Mouse (Mus musculus) heart, embryonic 11.5 days (tissue): ENCODE data around the gene Mtmr12. TPM values are rescaled to one million over a fixed set of nuclear protein-coding genes. Genes with fewer than 3 reads are reported as not detected.

ENCODE experiments used
- ATAC-seq: fragments of 200-750 bp; cut with Nextera tagmentation; replicated peaks from 2 replicates; pipeline ENCODE4 v1.8.0; 2017; ENCODE audit warnings: moderate library complexity; ENCODE audit not compliant: insufficient number of reproducible peaks, low FRiP score, low TSS enrichment
- H3K27ac ChIP-seq: fragments of 300-500 bp; sonication (generic); 2 replicates; pipeline ENCODE4 v1.5.1; 2014; ENCODE audit warnings: mild to moderate bottlenecking, low read depth, low read length
- H3K27me3 ChIP-seq: fragments of 300-500 bp; sonication (generic); 2 replicates; pipeline ENCODE4 v1.6.1; 2014; ENCODE audit warnings: mild to moderate bottlenecking, low read length, mixed read lengths; ENCODE audit not compliant: control insufficient read depth, insufficient read depth
- H3K36me3 ChIP-seq: fragments of 300-500 bp; sonication (generic); 2 replicates; pipeline ENCODE4 v1.6.1; 2014; ENCODE audit warnings: mild to moderate bottlenecking, low read length, moderate library complexity, mixed read lengths; ENCODE audit not compliant: control insufficient read depth, insufficient read depth
- H3K4me1 ChIP-seq: fragments of 300-500 bp; sonication (generic); 2 replicates; pipeline ENCODE4 v1.6.1; 2014; ENCODE audit warnings: low read length; ENCODE audit not compliant: control insufficient read depth, insufficient read depth
- H3K4me2 ChIP-seq: fragments of 300-500 bp; sonication (generic); 2 replicates; pipeline ENCODE4 v1.6.1; 2014; ENCODE audit warnings: mild to moderate bottlenecking, moderate library complexity
- H3K4me3 ChIP-seq: fragments of 300-500 bp; sonication (generic); 2 replicates; pipeline ENCODE4 v1.5.1; 2014; ENCODE audit warnings: low read depth, low read length
- H3K9ac ChIP-seq: fragments of 300-500 bp; sonication (generic); 2 replicates; pipeline ENCODE4 v1.6.1; 2014; ENCODE audit warnings: mild to moderate bottlenecking, low read depth, low read length, moderate library complexity
- H3K9me3 ChIP-seq: fragments of 300-500 bp; sonication (generic); replicated peaks from 2 replicates; pipeline ENCODE4 v1.6.1; 2016; ENCODE audit warnings: low read length; ENCODE audit not compliant: control insufficient read depth
- WGBS: fragments of 180-500 bp; shearing (Covaris S2); extraction: QIAGEN DNeasy Blood & Tissue Kit; methylation state at CpG from one replicate; pipeline ENCODE4 v1.1.7; 2014; ENCODE audit not compliant: insufficient replicate concordance; 5-methylcytosine and 5-hydroxymethylcytosine counted together
- polyA plus RNA-seq: library from polyadenylated mRNA; unstranded; fragments of >200 nt; fragmentation: Nextera tagmentation; extraction: Ambion mirVana; gene quantifications from 2 replicates; pipeline ENCODE4 v1.2.1, GENCODE M21; 2014

Mtmr12 gene
- polyA plus RNA-seq, 1 experiment from 2014 or later, result 15.5 TPM

DNA sequence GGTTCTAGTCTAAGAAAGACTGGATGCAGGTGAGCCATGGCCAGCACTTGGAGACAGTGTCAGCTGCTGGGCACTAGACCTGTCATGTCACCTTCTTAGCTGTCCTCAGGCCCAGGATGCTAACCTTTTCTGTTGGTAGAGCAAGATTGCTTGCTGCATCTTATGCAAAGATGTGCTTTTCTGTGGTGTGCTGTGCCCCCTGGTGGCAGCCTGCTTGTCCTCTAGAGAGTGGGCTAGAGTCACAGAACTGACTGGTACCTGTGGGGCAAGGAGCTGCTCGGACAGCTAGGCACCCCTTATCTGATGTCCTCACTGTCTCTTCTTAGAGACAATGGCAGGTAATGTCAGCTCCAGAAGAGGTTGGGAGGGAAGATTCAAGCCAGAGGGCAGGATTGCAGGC lies 63.2 kb downstream of the Mtmr12 start:
- Histone ChIP-seq H3K27me3 (no peaks in the 10 kb centered on the region), H3K4me1 (no peaks in the 10 kb centered on the region), H3K27ac (no peak overlapping the region), H3K4me3 (no peak overlapping the region), H3K9ac (no peak overlapping the region), H3K9me3 (no peaks in the 10 kb centered on the region), H3K4me2 (no peak overlapping the region), H3K36me3 (peaks cover 37% of the 10 kb centered on the region)
- ATAC-seq, result peak; percentile 64; the same call in 1 of the 2 replicates
- 29% methylated on average over 1 of the region's 1 CpGs for WGBS

DNA sequence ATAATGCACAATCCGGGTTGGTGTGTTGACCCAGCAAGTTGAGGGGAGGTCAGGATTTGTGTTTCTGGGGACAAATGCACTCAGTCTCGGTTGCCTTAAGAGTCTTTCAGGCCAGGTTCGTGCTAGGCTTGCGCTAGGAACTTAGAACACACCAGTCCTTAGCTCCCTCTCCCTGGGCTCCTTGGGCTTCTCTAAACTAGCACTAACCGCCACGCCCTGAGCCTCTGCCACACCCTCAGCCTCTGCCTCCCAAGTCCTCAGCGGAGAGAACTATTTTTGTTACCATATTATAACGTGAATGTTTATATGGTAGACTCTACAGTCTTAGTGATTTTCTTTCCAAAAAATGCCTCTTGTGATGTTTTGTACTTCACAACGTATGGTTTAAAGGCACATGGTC lies 66.5 kb downstream of the Mtmr12 start:
- H3K27ac ChIP-seq, result no peak overlapping the region
- ATAC-seq, result no peak
- no peak overlapping the region for H3K4me2 ChIP-seq
- H3K36me3 ChIP-seq, result peaks cover 17% of the 10 kb centered on the region
- H3K27me3 ChIP-seq, result no peaks in the 10 kb centered on the region
- H3K9ac ChIP-seq, result no peak overlapping the region
- WGBS, result 84% methylated on average over 9 of the region's 9 CpGs
- no peak overlapping the region for H3K4me3 ChIP-seq
- H3K9me3 ChIP-seq, result no peaks in the 10 kb centered on the region
- no peaks in the 10 kb centered on the region for H3K4me1 ChIP-seq

DNA sequence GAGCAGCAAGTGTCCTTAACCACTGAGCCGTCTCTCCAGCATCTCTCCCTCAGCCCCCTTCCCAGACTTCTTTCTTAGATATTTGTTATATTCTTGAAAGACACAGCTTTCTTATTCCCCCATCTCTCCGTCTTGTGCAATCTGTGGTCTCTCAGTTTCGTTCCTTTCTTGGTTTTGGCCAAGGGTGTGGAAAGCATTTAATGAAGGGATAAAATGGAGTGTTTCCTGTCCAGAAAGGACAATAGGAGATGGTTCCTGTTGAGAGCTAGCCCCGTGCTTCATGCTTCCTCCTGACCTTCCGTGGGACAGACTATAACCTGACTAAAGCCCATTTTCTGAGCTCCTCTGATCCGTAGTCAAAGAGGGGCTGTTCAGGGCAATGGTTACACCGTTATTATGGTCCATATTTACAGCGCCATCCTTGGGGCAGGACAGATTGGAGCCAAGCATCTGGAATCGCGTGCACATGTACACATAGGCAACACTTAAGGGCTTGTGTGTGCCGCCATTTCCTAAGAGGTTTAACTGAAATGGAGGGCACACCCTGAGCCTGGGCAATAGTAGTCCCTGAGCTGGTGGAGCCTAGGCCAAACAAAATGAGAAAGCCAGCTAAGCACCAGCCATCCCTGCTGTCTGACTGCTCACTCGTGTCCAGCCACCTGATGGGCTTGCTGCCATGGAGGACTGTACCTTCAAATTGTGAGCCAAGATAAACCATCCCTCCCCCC lies 68.7 kb downstream of the Mtmr12 start:
- 76% methylated on average over 12 of the region's 12 CpGs for WGBS
- Histone ChIP-seq H3K27ac (no peak overlapping the region), H3K27me3 (no peaks in the 10 kb centered on the region), H3K36me3 (peaks cover 17% of the 10 kb centered on the region), H3K4me3 (no peak overlapping the region), H3K4me2 (no peak overlapping the region), H3K9me3 (no peaks in the 10 kb centered on the region), H3K9ac (no peak overlapping the region), H3K4me1 (no peaks in the 10 kb centered on the region)
- ATAC-seq, result no peak

DNA sequence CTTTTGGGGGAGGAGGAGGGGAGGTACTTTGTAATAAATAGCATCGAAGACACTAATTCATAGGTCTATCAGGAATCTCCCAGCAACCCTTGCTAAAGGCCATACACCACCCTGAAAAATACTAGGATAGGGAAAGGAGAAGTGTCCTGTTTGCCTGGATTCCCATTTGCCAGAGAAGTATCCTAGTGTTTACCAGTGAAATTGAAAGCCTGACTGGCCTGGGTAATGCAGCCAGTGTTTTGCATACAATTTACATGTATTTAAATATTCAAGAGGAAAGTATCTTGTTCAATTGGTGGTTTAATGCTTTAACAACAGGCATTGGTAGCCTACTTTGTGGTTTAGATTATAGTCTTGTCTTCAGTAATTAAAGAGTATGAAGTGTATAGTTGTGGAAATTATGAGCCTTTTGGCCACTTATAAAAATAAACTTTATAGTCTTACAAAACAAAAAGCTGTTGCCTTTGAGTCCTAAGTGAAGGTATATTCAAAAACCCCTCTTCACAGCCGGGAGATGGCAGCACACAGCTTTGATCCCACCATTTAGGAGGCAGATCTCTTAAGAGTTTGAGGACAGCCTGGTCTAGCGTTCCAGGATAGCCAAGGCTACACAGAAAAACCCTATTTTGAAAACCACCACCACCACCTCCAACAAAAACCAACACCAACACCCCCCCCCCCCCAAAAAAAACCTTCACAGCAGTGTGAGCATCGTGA lies 69.4 kb downstream of the Mtmr12 start:
- no peak overlapping the region for H3K27ac ChIP-seq
- no peak overlapping the region for H3K4me3 ChIP-seq
- no peaks in the 10 kb centered on the region for H3K27me3 ChIP-seq
- no peak overlapping the region for H3K4me2 ChIP-seq
- H3K9ac ChIP-seq, result no peak overlapping the region
- H3K4me1 ChIP-seq, result no peaks in the 10 kb centered on the region
- 60% methylated on average over 4 of the region's 4 CpGs for WGBS
- peaks cover 14% of the 10 kb centered on the region for H3K36me3 ChIP-seq
- no peak for ATAC-seq
- no peaks in the 10 kb centered on the region for H3K9me3 ChIP-seq

DNA sequence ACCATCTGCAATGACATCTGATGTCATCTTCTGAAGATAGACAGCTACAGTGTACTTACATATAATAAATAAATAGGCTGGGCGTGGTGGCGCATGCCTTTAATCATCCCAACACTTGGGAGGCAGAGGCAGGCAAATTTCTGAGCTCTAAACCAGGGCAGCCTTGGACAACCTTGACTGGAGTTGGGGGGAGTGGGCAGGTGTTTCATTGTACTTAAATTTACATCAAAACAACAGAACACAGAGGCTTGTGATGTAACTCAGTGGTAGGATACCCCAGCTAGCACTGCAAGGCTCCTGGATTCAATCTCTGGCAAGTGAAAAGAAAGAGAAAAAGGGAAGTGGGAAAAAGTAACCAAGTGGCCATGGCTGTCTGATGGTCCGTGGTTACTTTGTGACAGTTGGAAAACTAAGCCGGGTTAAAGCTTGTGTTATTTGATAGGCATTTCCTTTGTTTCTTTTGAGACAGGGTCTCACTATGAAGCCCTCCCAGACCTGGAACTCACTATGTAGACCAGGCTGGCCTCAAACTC lies 70.3 kb downstream of the Mtmr12 start:
- Histone ChIP-seq H3K9ac (no peak overlapping the region), H3K4me1 (no peaks in the 10 kb centered on the region)
- WGBS, result 78% methylated on average over 4 of the region's 4 CpGs

DNA sequence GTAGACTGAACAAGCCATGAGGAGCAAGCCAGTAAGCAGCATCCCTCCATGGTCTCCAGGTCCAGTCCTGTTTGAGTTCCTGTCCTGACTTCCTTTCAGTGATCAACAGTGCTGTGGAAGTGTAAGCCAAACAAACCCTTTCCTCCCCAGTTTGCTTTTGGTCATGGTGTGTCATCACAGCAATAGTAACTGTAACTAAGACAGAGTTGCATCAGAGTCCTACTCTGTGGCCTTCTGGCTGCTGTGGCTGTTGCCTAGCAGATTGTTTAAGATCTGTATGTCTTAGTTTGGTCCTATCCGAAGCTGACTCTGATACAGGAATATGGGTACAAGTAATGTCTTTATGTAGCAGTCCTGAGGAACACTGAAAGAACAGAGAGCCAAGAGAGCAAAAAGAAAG lies 75.0 kb downstream of the Mtmr12 start:
- no peak for ATAC-seq
- H3K27ac ChIP-seq, result no peak overlapping the region
- 94% methylated on average over 1 of the region's 1 CpGs for WGBS
- no peaks in the 10 kb centered on the region for H3K36me3 ChIP-seq
- no peak overlapping the region for H3K4me3 ChIP-seq
- peaks cover 2% of the 10 kb centered on the region; the same call in 1 of the 2 replicates for H3K4me1 ChIP-seq
- H3K27me3 ChIP-seq, result no peaks in the 10 kb centered on the region
- no peak overlapping the region for H3K9ac ChIP-seq
- H3K9me3 ChIP-seq, result no peaks in the 10 kb centered on the region
- H3K4me2 ChIP-seq, result no peak overlapping the region

More for the DNA sequence above, 70.3 kb downstream of the Mtmr12 start:
- Histone ChIP-seq H3K27me3 (no peaks in the 10 kb centered on the region), H3K4me2 (no peak overlapping the region), H3K4me3 (no peak overlapping the region), H3K9me3 (no peaks in the 10 kb centered on the region), H3K36me3 (peaks cover 7% of the 10 kb centered on the region), H3K27ac (no peak overlapping the region)
- ATAC-seq, result no peak

DNA sequence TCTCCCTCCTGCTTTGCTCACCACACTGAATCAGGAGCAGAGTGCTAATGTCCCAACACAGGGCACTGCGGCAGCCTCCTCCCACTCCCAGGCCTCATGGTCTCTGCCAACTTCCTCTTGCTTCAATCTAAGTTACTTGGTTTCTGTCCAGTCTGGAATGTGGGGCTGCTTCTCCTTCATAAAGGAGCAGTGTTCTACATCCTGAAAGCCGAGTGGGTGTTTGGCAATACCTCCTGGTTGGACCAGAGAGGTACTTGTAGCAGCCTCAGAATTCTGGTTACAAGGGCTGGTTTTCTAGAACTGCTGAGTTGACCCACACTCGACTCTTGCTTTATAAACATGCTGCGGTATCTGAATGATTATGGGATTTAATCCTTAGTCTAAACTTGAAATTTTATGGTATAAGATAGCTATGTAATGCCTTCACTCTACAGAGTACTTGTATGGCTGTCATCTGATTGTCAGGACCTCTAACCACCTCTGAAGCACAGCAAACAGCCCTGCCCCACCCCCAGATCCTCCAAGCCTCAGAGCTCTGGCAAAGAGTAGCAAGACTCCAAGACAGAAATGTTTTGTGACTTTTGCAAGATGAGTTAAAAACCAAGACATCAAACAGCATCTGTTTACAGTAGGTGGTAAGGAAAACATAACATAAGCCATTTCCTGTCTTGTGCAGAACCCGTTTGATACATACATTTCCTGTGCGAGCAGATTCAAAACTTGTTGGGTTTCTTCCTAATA lies 80.1 kb downstream of the Mtmr12 start:
- H3K36me3 ChIP-seq, result no peaks in the 10 kb centered on the region

DNA sequence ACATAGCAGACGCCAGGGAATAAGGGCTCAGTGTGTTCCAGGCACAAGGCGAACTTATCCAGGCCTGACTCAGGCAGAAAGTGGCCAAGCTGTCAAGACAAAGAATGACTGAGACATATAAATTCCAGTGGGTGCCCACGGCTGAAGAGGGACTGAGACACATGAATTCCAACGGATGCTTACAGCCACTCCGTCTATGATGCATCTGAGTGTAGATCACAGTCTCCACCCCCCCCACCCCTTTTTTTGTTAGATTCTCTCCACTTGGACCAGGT lies 80.6 kb downstream of the Mtmr12 start:
- Histone ChIP-seq H3K9me3 (no peaks in the 10 kb centered on the region), H3K36me3 (no peaks in the 10 kb centered on the region), H3K4me3 (no peak overlapping the region), H3K27me3 (no peaks in the 10 kb centered on the region), H3K4me2 (no peak overlapping the region), H3K4me1 (peaks cover 3% of the 10 kb centered on the region; the same call in 1 of the 2 replicates), H3K9ac (no peak overlapping the region), H3K27ac (no peak overlapping the region)
- WGBS, result 68% methylated on average over 5 of the region's 5 CpGs
- no peak for ATAC-seq

More for the DNA sequence above, 80.1 kb downstream of the Mtmr12 start:
- no peaks in the 10 kb centered on the region for H3K27me3 ChIP-seq
- H3K9ac ChIP-seq, result no peak overlapping the region
- no peak overlapping the region for H3K4me3 ChIP-seq
- no peak overlapping the region for H3K27ac ChIP-seq
- H3K4me1 ChIP-seq, result peaks cover 3% of the 10 kb centered on the region; the same call in 1 of the 2 replicates
- H3K9me3 ChIP-seq, result no peaks in the 10 kb centered on the region
- H3K4me2 ChIP-seq, result no peak overlapping the region
- no peak for ATAC-seq
- 70% methylated on average over 6 of the region's 6 CpGs for WGBS
